Mouse (Mus musculus) forebrain, embryonic 11.5 days (tissue): Measurements from ENCODE around the gene Agbl4. TPM values are rescaled to one million over a fixed set of nuclear protein-coding genes. Genes with fewer than 3 reads are reported as not detected.

Experiments used
- ATAC-seq: fragments of 200-750 bp; cut with Nextera tagmentation; replicated peaks from 2 replicates; pipeline ENCODE4 v1.8.0; 2017; ENCODE audit warnings: moderate TSS enrichment; ENCODE audit not compliant: low FRiP score
- DNase-seq: peaks from one replicate; pipeline ENCODE4 v3.0.0-alpha.2; 2017; ENCODE audit warnings: low spot score
- H3K27ac ChIP-seq: fragments of 300-500 bp; sonication (generic); 2 replicates; pipeline ENCODE4 v1.5.1; 2014; ENCODE audit warnings: low read depth, low read length
- H3K27me3 ChIP-seq: fragments of 300-500 bp; sonication (generic); 2 replicates; pipeline ENCODE4 v1.6.1; 2014; ENCODE audit warnings: mild to moderate bottlenecking, low read length, mixed read lengths; ENCODE audit not compliant: control insufficient read depth, insufficient read depth
- H3K36me3 ChIP-seq: fragments of 300-500 bp; sonication (generic); 2 replicates; pipeline ENCODE4 v1.6.1; 2014; ENCODE audit warnings: mild to moderate bottlenecking, low read length, moderate library complexity, mixed read lengths; ENCODE audit not compliant: control insufficient read depth, insufficient read depth
- H3K4me1 ChIP-seq: fragments of 300-500 bp; sonication (generic); replicated peaks from 2 replicates; pipeline ENCODE4 v1.6.1; 2014; ENCODE audit warnings: low read length, mixed read lengths; ENCODE audit not compliant: control insufficient read depth, insufficient read depth
- H3K4me2 ChIP-seq: fragments of 300-500 bp; sonication (generic); 2 replicates; pipeline ENCODE4 v1.6.1; 2014; ENCODE audit warnings: low read depth, mild to moderate bottlenecking, low read length, moderate library complexity, mixed read lengths; ENCODE audit not compliant: severe bottlenecking
- H3K4me3 ChIP-seq: fragments of 300-500 bp; sonication (generic); 2 replicates; pipeline ENCODE4 v1.5.1; 2014; ENCODE audit warnings: low read depth, low read length
- H3K9ac ChIP-seq: fragments of 300-500 bp; sonication (generic); 2 replicates; pipeline ENCODE4 v1.6.1; 2014; ENCODE audit warnings: low read length
- H3K9me3 ChIP-seq: fragments of 300-500 bp; sonication (generic); 2 replicates; pipeline ENCODE4 v1.6.1; 2016; ENCODE audit warnings: low read length, mixed read lengths; ENCODE audit not compliant: control insufficient read depth
- WGBS: fragments of 180-500 bp; shearing (Covaris S2); extraction: QIAGEN DNeasy Blood & Tissue Kit; methylation state at CpG from one replicate; pipeline ENCODE4 v1.1.7; 2014; 5-methylcytosine and 5-hydroxymethylcytosine counted together
- polyA plus RNA-seq: library from polyadenylated mRNA; unstranded; fragments of >200 nt; fragmentation: Nextera tagmentation; extraction: Ambion mirVana; gene quantifications from 2 replicates; pipeline ENCODE4 v1.2.1, GENCODE M21; 2014

The Agbl4 gene
- polyA plus RNA-seq, 1 experiment from 2014 or later: 1.1 TPM

- Histone ChIP-seq H3K9ac (no peak overlapping the region), H3K27me3 (no peaks in the 10 kb centered on the region), H3K9me3 (no peaks in the 10 kb centered on the region), H3K27ac (no peak overlapping the region), H3K36me3 (no peaks in the 10 kb centered on the region; the same call in 1 of the 2 replicates), H3K4me2 (no peak overlapping the region), H3K4me3 (no peak overlapping the region), H3K4me1 (no peaks in the 10 kb centered on the region)
- WGBS: 97% methylated on average over 5 of the region's 5 CpGs
- ATAC-seq (no peak), DNase-seq (no peak)
Measured at GRCm38 (mm10) chr4:111452192-111452591, 1054.7 kb downstream of the Agbl4 start.

GRCm38 (mm10) chr4:111453275-111453674, 1055.8 kb downstream of the Agbl4 start:
- H3K27ac ChIP-seq: no peak overlapping the region
- ATAC-seq (no peak), DNase-seq (no peak)
- H3K4me2 ChIP-seq: no peak overlapping the region
- H3K4me3 ChIP-seq: no peak overlapping the region
- no peaks in the 10 kb centered on the region for H3K9me3 ChIP-seq
- 85% methylated on average over 3 of the region's 3 CpGs for WGBS
- no peaks in the 10 kb centered on the region for H3K27me3 ChIP-seq
- H3K4me1 ChIP-seq: no peaks in the 10 kb centered on the region
- no peak overlapping the region for H3K9ac ChIP-seq
- H3K36me3 ChIP-seq: no peaks in the 10 kb centered on the region; the same call in 1 of the 2 replicates

GRCm38 (mm10) chr4:111455621-111456020, 1058.2 kb downstream of the Agbl4 start:
- H3K9me3 ChIP-seq: no peaks in the 10 kb centered on the region
- no peak overlapping the region for H3K27ac ChIP-seq
- H3K36me3 ChIP-seq: no peaks in the 10 kb centered on the region; the same call in 1 of the 2 replicates
- H3K4me1 ChIP-seq: no peaks in the 10 kb centered on the region
- no peak overlapping the region for H3K4me2 ChIP-seq
- DNase-seq (no peak), ATAC-seq (no peak)
- WGBS: 91% methylated on average over 5 of the region's 5 CpGs
- H3K4me3 ChIP-seq: no peak overlapping the region
- H3K27me3 ChIP-seq: no peaks in the 10 kb centered on the region
- H3K9ac ChIP-seq: no peak overlapping the region

GRCm38 (mm10) chr4:111457568-111457967, 1060.1 kb downstream of the Agbl4 start:
- H3K36me3 ChIP-seq: no peaks in the 10 kb centered on the region; the same call in 1 of the 2 replicates
- no peak for ATAC-seq
- H3K4me2 ChIP-seq: no peak overlapping the region
- no peak for DNase-seq
- H3K4me1 ChIP-seq: no peaks in the 10 kb centered on the region
- no peaks in the 10 kb centered on the region for H3K9me3 ChIP-seq
- WGBS: 70% methylated on average over 5 of the region's 5 CpGs
- H3K27ac ChIP-seq: no peak overlapping the region
- H3K27me3 ChIP-seq: no peaks in the 10 kb centered on the region
- no peak overlapping the region for H3K4me3 ChIP-seq
- H3K9ac ChIP-seq: no peak overlapping the region

- WGBS: 82% methylated on average over 2 of the region's 2 CpGs
- H3K36me3 ChIP-seq: no peaks in the 10 kb centered on the region
- no peak overlapping the region for H3K9ac ChIP-seq
- H3K4me1 ChIP-seq: no peaks in the 10 kb centered on the region
- ATAC-seq (no peak), DNase-seq (no peak)
- no peak overlapping the region for H3K4me2 ChIP-seq
- H3K4me3 ChIP-seq: no peak overlapping the region
- no peaks in the 10 kb centered on the region for H3K27me3 ChIP-seq
- H3K9me3 ChIP-seq: no peaks in the 10 kb centered on the region
- no peak overlapping the region for H3K27ac ChIP-seq
Measured at GRCm38 (mm10) chr4:111467293-111467773, 1069.9 kb downstream of the Agbl4 start.

GRCm38 (mm10) chr4:111467796-111468195, 1070.3 kb downstream of the Agbl4 start:
- Histone ChIP-seq H3K36me3 (no peaks in the 10 kb centered on the region), H3K27me3 (no peaks in the 10 kb centered on the region), H3K4me3 (no peak overlapping the region), H3K9ac (no peak overlapping the region), H3K9me3 (no peaks in the 10 kb centered on the region), H3K27ac (no peak overlapping the region), H3K4me2 (no peak overlapping the region), H3K4me1 (no peaks in the 10 kb centered on the region)
- DNase-seq (no peak), ATAC-seq (no peak)
- 90% methylated on average over 4 of the region's 4 CpGs for WGBS

GRCm38 (mm10) chr4:111469847-111470246, 1072.4 kb downstream of the Agbl4 start:
- H3K9ac ChIP-seq: no peak overlapping the region
- H3K36me3 ChIP-seq: no peaks in the 10 kb centered on the region
- ATAC-seq (no peak), DNase-seq (no peak)
- no peak overlapping the region for H3K4me2 ChIP-seq
- no peaks in the 10 kb centered on the region for H3K27me3 ChIP-seq
- WGBS: 78% methylated on average over 2 of the region's 2 CpGs
- H3K4me3 ChIP-seq: no peak overlapping the region
- H3K27ac ChIP-seq: no peak overlapping the region
- no peaks in the 10 kb centered on the region for H3K4me1 ChIP-seq
- H3K9me3 ChIP-seq: no peaks in the 10 kb centered on the region

- DNase-seq: no peak
- H3K4me2 ChIP-seq: no peak overlapping the region
- H3K9me3 ChIP-seq: no peaks in the 10 kb centered on the region
- no peak for ATAC-seq
- no peak overlapping the region for H3K9ac ChIP-seq
- H3K36me3 ChIP-seq: no peaks in the 10 kb centered on the region
- 85% methylated on average over 3 of the region's 3 CpGs for WGBS
- H3K4me3 ChIP-seq: no peak overlapping the region
- H3K27me3 ChIP-seq: no peaks in the 10 kb centered on the region
- H3K27ac ChIP-seq: no peak overlapping the region
- H3K4me1 ChIP-seq: no peaks in the 10 kb centered on the region
Measured at GRCm38 (mm10) chr4:111471726-111472125, 1074.3 kb downstream of the Agbl4 start.

- ATAC-seq: no peak
- Histone ChIP-seq H3K27ac (no peak overlapping the region), H3K4me3 (no peak overlapping the region), H3K9me3 (no peaks in the 10 kb centered on the region), H3K36me3 (no peaks in the 10 kb centered on the region), H3K27me3 (no peaks in the 10 kb centered on the region), H3K4me2 (no peak overlapping the region), H3K9ac (no peak overlapping the region), H3K4me1 (no peaks in the 10 kb centered on the region)
- DNase-seq: no peak
- 55% methylated on average over 3 of the region's 3 CpGs for WGBS
Measured at GRCm38 (mm10) chr4:111472511-111472910, 1075.0 kb downstream of the Agbl4 start.
